Mouse (Mus musculus): Measurements from ENCODE around the gene BC030867. TPM values are rescaled to one million over a fixed set of nuclear protein-coding genes. Genes with fewer than 3 reads are reported as not detected.

The BC030867 gene
- polyA plus RNA-seq, 1 experiment from 2014 or later, result 2.9 TPM

- no peak overlapping the region for H3K4me3 ChIP-seq (ENCODE audit: low read length)
- H3K4me2 ChIP-seq (ENCODE audit: low read length), result peak overlapping the region; percentile 63; the same call in 1 of the 2 replicates
- WGBS, result 57% methylated on average over 12 of the region's 12 CpGs
- H3K27ac ChIP-seq (ENCODE audit: low read depth, low read length), result no peak overlapping the region
- no peaks in the 10 kb centered on the region for H3K36me3 ChIP-seq (ENCODE audit: control insufficient read depth, insufficient read depth, low read length)
- peak overlapping the region; percentile 33 for H3K9ac ChIP-seq (ENCODE audit: low read depth, low read length)
- ATAC-seq, result no peak
- H3K9me3 ChIP-seq (ENCODE audit: control insufficient read depth, low read length), result no peaks in the 10 kb centered on the region
- H3K4me1 ChIP-seq (ENCODE audit: control insufficient read depth, insufficient read depth, low read depth, low read length), result peaks cover 51% of the 10 kb centered on the region
- no peaks in the 10 kb centered on the region for H3K27me3 ChIP-seq (replicated peaks; ENCODE audit: control insufficient read depth, insufficient read depth, low read length)
Observed at GRCm38 (mm10) chr11:102226067-102226978, 22.4 kb upstream of the BC030867 start.

GRCm38 (mm10) chr11:102227270-102228190 lies 21.2 kb upstream of the BC030867 start:
- Histone ChIP-seq H3K36me3 (ENCODE audit: control insufficient read depth, insufficient read depth, low read length) (no peaks in the 10 kb centered on the region), H3K9ac (ENCODE audit: low read depth, low read length) (peak overlapping the region; percentile 58), H3K27me3 (replicated peaks; ENCODE audit: control insufficient read depth, insufficient read depth, low read length) (no peaks in the 10 kb centered on the region), H3K4me1 (ENCODE audit: control insufficient read depth, insufficient read depth, low read depth, low read length) (peaks cover 49% of the 10 kb centered on the region), H3K4me2 (ENCODE audit: low read length) (peak overlapping the region; percentile 63), H3K9me3 (ENCODE audit: control insufficient read depth, low read length) (no peaks in the 10 kb centered on the region), H3K27ac (ENCODE audit: low read depth, low read length) (peak overlapping the region; percentile 4; the same call in 1 of the 2 replicates), H3K4me3 (ENCODE audit: low read length) (peak overlapping the region; percentile 84)
- WGBS, result 7% methylated on average over 12 of the region's 12 CpGs
- peak; percentile 9; the same call in 1 of the 2 replicates for ATAC-seq

GRCm38 (mm10) chr11:102228191-102228545 lies 20.5 kb upstream of the BC030867 start:
- Histone ChIP-seq H3K9ac (ENCODE audit: low read depth, low read length) (peak overlapping the region; percentile 58), H3K4me1 (ENCODE audit: control insufficient read depth, insufficient read depth, low read depth, low read length) (peaks cover 49% of the 10 kb centered on the region), H3K27me3 (replicated peaks; ENCODE audit: control insufficient read depth, insufficient read depth, low read length) (no peaks in the 10 kb centered on the region), H3K9me3 (ENCODE audit: control insufficient read depth, low read length) (no peaks in the 10 kb centered on the region), H3K36me3 (ENCODE audit: control insufficient read depth, insufficient read depth, low read length) (no peaks in the 10 kb centered on the region), H3K4me2 (ENCODE audit: low read length) (peak overlapping the region; percentile 63), H3K4me3 (ENCODE audit: low read length) (peak overlapping the region; percentile 84), H3K27ac (ENCODE audit: low read depth, low read length) (peak overlapping the region; percentile 9; the same call in 1 of the 2 replicates)
- ATAC-seq, result 0 out of 2 replicates have a peak, but pooled peaks have one; percentile 1
- 8% methylated on average over 9 of the region's 9 CpGs for WGBS

- Histone ChIP-seq H3K4me3 (ENCODE audit: low read length) (peak overlapping the region; percentile 84), H3K27me3 (replicated peaks; ENCODE audit: control insufficient read depth, insufficient read depth, low read length) (no peaks in the 10 kb centered on the region), H3K36me3 (ENCODE audit: control insufficient read depth, insufficient read depth, low read length) (no peaks in the 10 kb centered on the region), H3K4me2 (ENCODE audit: low read length) (peak overlapping the region; percentile 63), H3K27ac (ENCODE audit: low read depth, low read length) (peak overlapping the region; percentile 90), H3K4me1 (ENCODE audit: control insufficient read depth, insufficient read depth, low read depth, low read length) (peaks cover 44% of the 10 kb centered on the region), H3K9me3 (ENCODE audit: control insufficient read depth, low read length) (no peaks in the 10 kb centered on the region), H3K9ac (ENCODE audit: low read depth, low read length) (peak overlapping the region; percentile 94)
- no peak for ATAC-seq
- 8% methylated on average over 7 of the region's 7 CpGs for WGBS
Observed at GRCm38 (mm10) chr11:102228646-102229268, 19.9 kb upstream of the BC030867 start.

GRCm38 (mm10) chr11:102229331-102229953 lies 19.2 kb upstream of the BC030867 start:
- Histone ChIP-seq H3K27ac (ENCODE audit: low read depth, low read length) (peak overlapping the region; percentile 90), H3K4me1 (ENCODE audit: control insufficient read depth, insufficient read depth, low read depth, low read length) (peaks cover 41% of the 10 kb centered on the region), H3K4me3 (ENCODE audit: low read length) (peak overlapping the region; percentile 84), H3K27me3 (replicated peaks; ENCODE audit: control insufficient read depth, insufficient read depth, low read length) (no peaks in the 10 kb centered on the region), H3K4me2 (ENCODE audit: low read length) (peak overlapping the region; percentile 63), H3K9me3 (ENCODE audit: control insufficient read depth, low read length) (no peaks in the 10 kb centered on the region), H3K36me3 (ENCODE audit: control insufficient read depth, insufficient read depth, low read length) (no peaks in the 10 kb centered on the region), H3K9ac (ENCODE audit: low read depth, low read length) (peak overlapping the region; percentile 94)
- ATAC-seq, result peak; percentile 35; the same call in 1 of the 2 replicates
- WGBS, result 1% methylated on average over 28 of the region's 47 CpGs

- H3K27ac ChIP-seq (ENCODE audit: low read depth, low read length), result peak within 1 kb of the TSS; percentile 90
- no peaks in the 10 kb centered on the region for H3K27me3 ChIP-seq (replicated peaks; ENCODE audit: control insufficient read depth, insufficient read depth, low read length)
- H3K4me3 ChIP-seq (ENCODE audit: low read length), result peak within 1 kb of the TSS; percentile 84
- peaks cover 34% of the 10 kb centered on the region for H3K4me1 ChIP-seq (ENCODE audit: control insufficient read depth, insufficient read depth, low read depth, low read length)
- no peaks in the 10 kb centered on the region for H3K36me3 ChIP-seq (ENCODE audit: control insufficient read depth, insufficient read depth, low read length)
- under 1% methylated on average over 49 of the region's 49 CpGs for WGBS
- no peaks in the 10 kb centered on the region for H3K9me3 ChIP-seq (ENCODE audit: control insufficient read depth, low read length)
- peak within 1 kb of the TSS; percentile 63 for H3K4me2 ChIP-seq (ENCODE audit: low read length)
- H3K9ac ChIP-seq (ENCODE audit: low read depth, low read length), result peak within 1 kb of the TSS; percentile 94
- peak; percentile 92 for ATAC-seq
Observed at GRCm38 (mm10) chr11:102230006-102230741, 18.5 kb upstream of the BC030867 start, which contains the start of gene Hdac5. Gene Hdac5 (minus strand): TSS chr11:102230166.

GRCm38 (mm10) chr11:102236022-102236421 lies 12.7 kb upstream of the BC030867 start:
- H3K4me3 ChIP-seq (ENCODE audit: low read length), result no peak overlapping the region
- no peak overlapping the region for H3K9ac ChIP-seq (ENCODE audit: low read depth, low read length)
- no peaks in the 10 kb centered on the region for H3K9me3 ChIP-seq (ENCODE audit: control insufficient read depth, low read length)
- no peaks in the 10 kb centered on the region for H3K4me1 ChIP-seq (ENCODE audit: control insufficient read depth, insufficient read depth, low read depth, low read length)
- no peak overlapping the region for H3K4me2 ChIP-seq (ENCODE audit: low read length)
- ATAC-seq, result no peak
- no peaks in the 10 kb centered on the region for H3K36me3 ChIP-seq (ENCODE audit: control insufficient read depth, insufficient read depth, low read length)
- no peaks in the 10 kb centered on the region for H3K27me3 ChIP-seq (replicated peaks; ENCODE audit: control insufficient read depth, insufficient read depth, low read length)
- no peak overlapping the region for H3K27ac ChIP-seq (ENCODE audit: low read depth, low read length)
- WGBS, result 81% methylated on average over 2 of the region's 2 CpGs

GRCm38 (mm10) chr11:102240636-102241035 lies 8.0 kb upstream of the BC030867 start:
- ATAC-seq, result no peak
- H3K4me2 ChIP-seq (ENCODE audit: low read length), result no peak overlapping the region
- no peaks in the 10 kb centered on the region for H3K27me3 ChIP-seq (replicated peaks; ENCODE audit: control insufficient read depth, insufficient read depth, low read length)
- no peak overlapping the region for H3K4me3 ChIP-seq (ENCODE audit: low read length)
- H3K9me3 ChIP-seq (ENCODE audit: control insufficient read depth, low read length), result no peaks in the 10 kb centered on the region
- H3K27ac ChIP-seq (ENCODE audit: low read depth, low read length), result no peak overlapping the region
- H3K36me3 ChIP-seq (ENCODE audit: control insufficient read depth, insufficient read depth, low read length), result no peaks in the 10 kb centered on the region
- H3K4me1 ChIP-seq (ENCODE audit: control insufficient read depth, insufficient read depth, low read depth, low read length), result peaks cover 11% of the 10 kb centered on the region
- 90% methylated on average over 6 of the region's 6 CpGs for WGBS
- no peak overlapping the region for H3K9ac ChIP-seq (ENCODE audit: low read depth, low read length)
